Mouse (Mus musculus) liver, embryonic 11.5 days (tissue): ENCODE results near the gene Specc1. TPM values are rescaled to one million over a fixed set of nuclear protein-coding genes. Genes with fewer than 3 reads are reported as not detected.

Experiments
- ATAC-seq: fragments of 200-750 bp; cut with Nextera tagmentation; replicated peaks from 2 replicates; pipeline ENCODE4 v1.8.0; 2017; ENCODE audit warnings: moderate number of reproducible peaks, mild to moderate bottlenecking, moderate TSS enrichment, moderate library complexity; ENCODE audit not compliant: low FRiP score
- DNase-seq: peaks from one replicate; pipeline ENCODE4 v3.0.0-alpha.2; 2017; ENCODE audit warnings: low spot score
- H3K27ac ChIP-seq: fragments of 300-500 bp; sonication (generic); 2 replicates; pipeline ENCODE4 v1.5.1; 2014; ENCODE audit warnings: mild to moderate bottlenecking, low read depth, low read length, control low read depth
- H3K27me3 ChIP-seq: fragments of 300-500 bp; sonication (generic); replicated peaks from 2 replicates; pipeline ENCODE4 v1.6.1; 2014; ENCODE audit warnings: low read length, mixed read lengths; ENCODE audit not compliant: control insufficient read depth, insufficient read depth
- H3K36me3 ChIP-seq: fragments of 300-500 bp; sonication (generic); 2 replicates; pipeline ENCODE4 v1.6.1; 2014; ENCODE audit warnings: mild to moderate bottlenecking, low read length, moderate library complexity, mixed read lengths; ENCODE audit not compliant: control insufficient read depth, insufficient read depth
- H3K4me1 ChIP-seq: fragments of 300-500 bp; sonication (generic); replicated peaks from 2 replicates; pipeline ENCODE4 v1.6.1; 2014; ENCODE audit warnings: low read length, mixed read lengths; ENCODE audit not compliant: control insufficient read depth, insufficient read depth
- H3K4me2 ChIP-seq: fragments of 300-500 bp; sonication (generic); 2 replicates; pipeline ENCODE4 v1.6.1; 2014; ENCODE audit warnings: mild to moderate bottlenecking, control low read depth, moderate library complexity
- H3K4me3 ChIP-seq: fragments of 300-500 bp; sonication (generic); 2 replicates; pipeline ENCODE4 v1.5.1; 2014; ENCODE audit warnings: low read depth, low read length, control low read depth
- H3K9ac ChIP-seq: fragments of 300-500 bp; sonication (generic); 2 replicates; pipeline ENCODE4 v1.6.1; 2014; ENCODE audit warnings: low read depth, low read length, control low read depth
- H3K9me3 ChIP-seq: fragments of 300-500 bp; sonication (generic); 2 replicates; pipeline ENCODE4 v1.6.1; 2016; ENCODE audit warnings: low read length, inconsistent platforms, mixed read lengths; ENCODE audit not compliant: control insufficient read depth
- WGBS: fragments of 180-500 bp; shearing (Covaris S2); extraction: QIAGEN DNeasy Blood & Tissue Kit; methylation state at CpG from one replicate; pipeline ENCODE4 v1.1.7; 2014; 5-methylcytosine and 5-hydroxymethylcytosine counted together
- polyA plus RNA-seq: library from polyadenylated mRNA; unstranded; fragments of >200 nt; fragmentation: Nextera tagmentation; extraction: Ambion mirVana; gene quantifications from 2 replicates; pipeline ENCODE4 v1.2.1, GENCODE M21; 2014

Gene Specc1
- polyA plus RNA-seq, 1 experiment from 2014 or later = 23.6 TPM

DNA sequence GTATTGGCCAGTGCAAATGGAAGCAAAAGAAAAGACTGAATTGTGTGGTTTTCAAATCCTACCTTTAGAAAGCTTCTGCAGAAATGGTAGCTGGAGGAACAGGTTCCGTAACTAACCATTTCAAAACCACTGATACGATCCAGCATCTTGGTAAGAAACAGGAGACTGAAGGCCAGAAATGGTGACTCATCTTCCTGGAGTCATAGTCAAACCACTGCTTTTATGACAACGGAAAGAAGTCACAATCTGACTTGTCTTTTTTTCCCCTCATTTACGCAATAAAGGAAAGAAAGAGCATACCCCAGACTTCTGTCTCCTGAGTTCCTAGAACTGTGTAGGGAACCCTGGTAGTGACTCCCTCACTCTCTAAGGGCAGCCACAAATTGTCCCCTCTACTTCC, 228.3 kb downstream of the Specc1 start:
- DNase-seq (no peak), ATAC-seq (no peak)
- H3K36me3 ChIP-seq = no peaks in the 10 kb centered on the region
- no peak overlapping the region for H3K9ac ChIP-seq
- WGBS = 56% methylated on average over 4 of the region's 4 CpGs
- no peaks in the 10 kb centered on the region for H3K9me3 ChIP-seq
- no peaks in the 10 kb centered on the region for H3K27me3 ChIP-seq
- no peak overlapping the region for H3K4me3 ChIP-seq
- H3K4me1 ChIP-seq = no peaks in the 10 kb centered on the region
- H3K4me2 ChIP-seq = no peak overlapping the region
- no peak overlapping the region for H3K27ac ChIP-seq

DNA sequence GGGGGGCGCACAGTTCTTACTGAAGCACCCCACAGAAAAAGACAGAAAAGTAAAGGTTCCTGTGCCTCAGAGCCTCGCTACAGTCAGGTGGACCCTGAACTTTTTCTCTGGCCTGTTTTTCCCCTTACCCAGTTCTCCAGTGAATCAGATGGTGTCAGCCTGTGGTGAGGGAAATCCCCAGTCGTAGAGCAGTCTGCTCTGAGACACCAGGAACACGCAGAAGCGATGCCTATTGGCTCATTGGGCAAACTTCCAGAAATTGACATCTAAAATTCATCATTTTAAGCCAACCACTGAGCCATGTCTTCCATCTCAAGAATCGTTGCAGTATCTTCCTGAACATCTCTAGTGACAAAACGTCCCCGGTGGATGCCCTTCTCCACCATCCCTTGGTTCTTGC, 230.5 kb downstream of the Specc1 start:
- H3K27me3 ChIP-seq = no peaks in the 10 kb centered on the region
- H3K4me3 ChIP-seq = no peak overlapping the region
- no peaks in the 10 kb centered on the region for H3K36me3 ChIP-seq
- no peaks in the 10 kb centered on the region for H3K9me3 ChIP-seq
- ATAC-seq (no peak), DNase-seq (no peak)
- WGBS = 87% methylated on average over 8 of the region's 8 CpGs
- no peak overlapping the region for H3K27ac ChIP-seq
- H3K4me2 ChIP-seq = no peak overlapping the region
- H3K4me1 ChIP-seq = no peaks in the 10 kb centered on the region
- H3K9ac ChIP-seq = no peak overlapping the region

DNA sequence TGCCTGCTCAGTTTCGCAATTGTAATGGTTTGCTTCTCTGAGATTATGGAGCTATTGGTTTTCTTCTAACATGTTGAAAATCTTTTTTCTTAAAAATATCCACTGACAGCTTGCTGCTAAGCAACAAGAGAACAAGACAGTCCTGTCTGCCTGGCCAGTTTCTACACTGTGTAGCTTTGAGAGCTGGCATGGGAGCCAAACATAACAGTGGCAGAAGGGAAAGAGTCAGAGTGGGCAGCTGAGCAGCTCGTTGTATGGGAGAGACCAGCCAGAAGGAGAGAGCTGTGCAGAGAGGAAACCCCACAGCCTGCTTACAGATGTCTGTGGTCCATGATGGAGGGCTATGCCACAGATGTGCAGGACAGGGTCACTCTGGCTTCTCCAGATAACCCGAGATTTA, 235.5 kb downstream of the Specc1 start:
- H3K9me3 ChIP-seq = no peaks in the 10 kb centered on the region
- WGBS = 82% methylated on average over 3 of the region's 3 CpGs
- H3K4me2 ChIP-seq = no peak overlapping the region
- no peak overlapping the region for H3K27ac ChIP-seq
- ATAC-seq (no peak), DNase-seq (no peak)
- no peak overlapping the region for H3K9ac ChIP-seq
- no peaks in the 10 kb centered on the region for H3K36me3 ChIP-seq
- H3K4me3 ChIP-seq = no peak overlapping the region
- no peaks in the 10 kb centered on the region for H3K27me3 ChIP-seq
- H3K4me1 ChIP-seq = no peaks in the 10 kb centered on the region

DNA sequence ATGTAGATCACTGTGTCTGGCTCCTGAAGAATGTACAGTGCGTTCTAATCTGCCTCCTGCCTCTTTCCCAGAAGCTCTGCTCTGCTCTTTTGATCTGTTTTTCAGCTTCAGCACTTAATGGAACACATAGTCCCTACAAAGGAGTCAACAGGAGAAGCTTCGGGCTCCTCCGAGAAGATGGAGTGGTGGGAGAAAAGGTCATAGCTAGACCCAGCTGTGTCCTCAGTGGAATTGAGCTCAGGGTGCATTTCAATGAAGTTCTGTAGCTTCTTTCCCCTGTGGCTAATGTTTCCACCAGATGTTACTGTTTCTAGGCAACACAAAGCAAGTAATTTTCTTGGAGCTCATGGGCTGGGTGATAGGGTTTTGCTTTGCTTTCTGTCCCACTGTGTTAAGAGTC, 236.6 kb downstream of the Specc1 start:
- no peak overlapping the region for H3K9ac ChIP-seq
- no peak overlapping the region for H3K4me2 ChIP-seq
- 78% methylated on average over 3 of the region's 3 CpGs for WGBS
- no peaks in the 10 kb centered on the region for H3K36me3 ChIP-seq
- no peaks in the 10 kb centered on the region for H3K27me3 ChIP-seq
- ATAC-seq = no peak
- H3K9me3 ChIP-seq = no peaks in the 10 kb centered on the region
- no peak for DNase-seq
- no peaks in the 10 kb centered on the region for H3K4me1 ChIP-seq
- no peak overlapping the region for H3K4me3 ChIP-seq
- no peak overlapping the region for H3K27ac ChIP-seq

DNA sequence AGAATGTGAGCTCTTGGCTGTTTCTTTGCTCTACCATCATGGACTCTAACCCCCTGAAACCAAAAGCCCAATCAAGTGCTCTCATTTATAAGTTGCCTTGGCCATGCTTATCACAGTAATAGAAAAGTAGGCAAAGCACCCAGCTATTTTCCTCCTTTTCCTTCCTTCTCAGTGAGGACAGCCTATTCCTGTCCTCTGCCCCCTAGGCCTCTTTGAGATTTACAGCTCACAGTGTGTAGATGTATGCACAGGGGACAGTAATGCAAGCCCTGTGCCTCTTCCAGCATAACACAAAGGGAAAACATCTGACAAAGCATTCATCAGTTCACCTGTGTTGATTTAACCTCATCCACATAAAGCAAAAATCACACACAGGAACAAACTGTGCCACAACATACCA, 237.7 kb downstream of the Specc1 start:
- no peak overlapping the region for H3K4me3 ChIP-seq
- H3K4me1 ChIP-seq = no peaks in the 10 kb centered on the region
- DNase-seq (no peak), ATAC-seq (no peak)
- no peaks in the 10 kb centered on the region for H3K9me3 ChIP-seq
- no peak overlapping the region for H3K9ac ChIP-seq
- H3K4me2 ChIP-seq = no peak overlapping the region
- H3K27me3 ChIP-seq = no peaks in the 10 kb centered on the region
- no peaks in the 10 kb centered on the region for H3K36me3 ChIP-seq
- no peak overlapping the region for H3K27ac ChIP-seq

DNA sequence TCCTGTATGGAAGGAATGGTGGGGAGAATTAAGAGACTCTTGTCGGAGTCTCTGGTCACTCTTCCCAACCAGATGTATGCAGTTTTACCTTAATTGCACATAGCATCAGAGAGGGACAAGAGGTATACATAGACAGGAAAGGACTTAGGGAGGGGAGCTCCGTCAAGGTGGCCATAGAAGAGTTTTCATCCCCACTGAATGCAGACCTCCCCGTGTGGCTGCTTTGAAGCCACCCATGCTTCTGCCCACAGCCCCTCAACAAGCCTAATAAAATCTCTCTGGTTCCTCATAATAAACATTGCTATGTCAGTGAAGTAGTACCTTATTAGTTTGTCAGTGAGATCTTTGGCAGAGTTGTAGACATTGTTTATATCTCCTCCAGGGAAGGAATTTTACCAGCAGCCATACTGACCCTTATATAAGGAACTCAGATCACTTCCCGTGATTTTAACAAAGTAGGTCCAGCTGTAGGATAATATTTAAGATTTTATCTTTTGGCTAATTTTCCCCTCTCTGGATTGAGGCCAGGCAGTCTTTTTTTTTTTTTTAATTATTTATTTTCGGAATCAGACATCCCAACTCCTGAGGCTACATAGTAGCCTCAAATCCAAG, 244.4 kb downstream of the Specc1 start:
- DNase-seq = no peak
- H3K4me1 ChIP-seq = no peaks in the 10 kb centered on the region
- no peaks in the 10 kb centered on the region for H3K9me3 ChIP-seq
- no peak overlapping the region for H3K4me3 ChIP-seq
- no peak overlapping the region for H3K9ac ChIP-seq
- H3K4me2 ChIP-seq = no peak overlapping the region
- H3K36me3 ChIP-seq = no peaks in the 10 kb centered on the region
- 71% methylated on average over 5 of the region's 5 CpGs for WGBS
- no peaks in the 10 kb centered on the region for H3K27me3 ChIP-seq
- ATAC-seq = no peak
- H3K27ac ChIP-seq = no peak overlapping the region

DNA sequence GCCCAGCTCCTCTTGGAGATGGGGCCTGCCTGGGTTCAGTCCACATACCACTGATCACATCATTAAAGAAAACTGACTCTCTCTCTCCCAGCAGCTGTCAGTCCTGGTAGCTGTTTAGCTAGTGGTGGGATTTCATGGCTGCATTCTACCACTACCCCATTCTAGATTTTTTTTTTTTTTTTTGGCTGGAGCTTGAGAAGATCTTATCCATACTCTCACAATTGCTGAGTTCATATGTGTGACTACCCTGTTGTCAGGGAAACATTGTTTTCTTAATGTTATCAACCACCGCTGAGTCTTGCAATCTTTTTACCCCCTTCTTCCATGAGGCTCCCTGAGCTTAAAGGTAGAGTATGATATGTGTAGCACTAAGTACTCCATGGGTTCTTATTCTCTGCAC, 246.1 kb downstream of the Specc1 start:
- no peak for DNase-seq
- H3K4me3 ChIP-seq = no peak overlapping the region
- H3K36me3 ChIP-seq = no peaks in the 10 kb centered on the region
- H3K9ac ChIP-seq = no peak overlapping the region
- ATAC-seq = no peak
- H3K27me3 ChIP-seq = no peaks in the 10 kb centered on the region
- WGBS = 79% methylated on average over 1 of the region's 1 CpGs
- no peak overlapping the region for H3K27ac ChIP-seq
- H3K9me3 ChIP-seq = no peaks in the 10 kb centered on the region
- no peaks in the 10 kb centered on the region for H3K4me1 ChIP-seq
- no peak overlapping the region for H3K4me2 ChIP-seq

DNA sequence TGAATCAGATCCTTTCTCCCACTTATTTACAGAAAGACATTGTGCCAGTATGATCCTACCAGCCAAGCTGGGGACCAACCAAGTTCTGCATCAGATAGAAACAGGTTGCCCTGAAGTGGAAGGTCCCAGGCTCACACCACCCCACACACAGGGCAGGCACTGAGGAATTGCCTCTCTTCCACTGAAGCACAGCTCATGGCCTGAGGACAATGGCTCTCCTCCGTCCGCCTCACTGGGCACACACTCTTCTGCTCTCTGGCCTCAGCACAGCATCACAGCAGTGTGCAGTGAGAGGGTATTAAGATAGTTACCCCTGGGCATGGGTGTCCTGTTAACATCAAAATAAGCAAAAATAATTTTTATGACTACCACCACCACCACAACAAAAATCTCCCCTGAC, 252.5 kb downstream of the Specc1 start:
- WGBS = 98% methylated on average over 2 of the region's 2 CpGs
- no peak for DNase-seq
- no peak overlapping the region for H3K4me2 ChIP-seq

DNA sequence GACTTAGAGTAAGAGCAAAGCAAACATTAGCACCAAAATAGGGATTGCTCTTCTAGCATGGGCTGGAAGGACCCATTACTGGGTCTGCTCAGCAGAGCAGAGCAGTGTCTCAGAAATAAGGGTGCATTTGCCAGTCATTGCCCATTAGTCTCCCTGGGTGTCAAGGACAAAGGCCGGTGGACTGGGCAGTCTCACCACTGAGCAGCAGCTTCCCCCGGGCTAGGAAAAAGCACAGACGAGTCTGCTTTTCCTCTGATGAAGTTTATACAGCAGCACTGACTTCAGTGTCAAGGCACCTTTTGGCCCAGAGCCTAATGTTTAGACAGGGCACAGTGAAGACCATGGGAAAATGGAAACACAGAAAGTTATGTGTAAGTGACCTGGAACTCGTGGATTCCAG, 253.3 kb downstream of the Specc1 start:
- 79% methylated on average over 4 of the region's 4 CpGs for WGBS

More for the DNA sequence above, 252.5 kb downstream of the Specc1 start:
- no peaks in the 10 kb centered on the region for H3K27me3 ChIP-seq
- no peak overlapping the region for H3K4me3 ChIP-seq
- H3K4me1 ChIP-seq = no peaks in the 10 kb centered on the region
- no peak overlapping the region for H3K9ac ChIP-seq
- H3K36me3 ChIP-seq = no peaks in the 10 kb centered on the region
- no peak for ATAC-seq
- H3K9me3 ChIP-seq = no peaks in the 10 kb centered on the region
- H3K27ac ChIP-seq = no peak overlapping the region

More for the DNA sequence above, 253.3 kb downstream of the Specc1 start:
- Histone ChIP-seq H3K9ac (no peak overlapping the region), H3K36me3 (no peaks in the 10 kb centered on the region), H3K27ac (no peak overlapping the region), H3K27me3 (no peaks in the 10 kb centered on the region), H3K4me1 (no peaks in the 10 kb centered on the region), H3K9me3 (no peaks in the 10 kb centered on the region), H3K4me2 (no peak overlapping the region), H3K4me3 (no peak overlapping the region)
- no peak for DNase-seq
- no peak for ATAC-seq
